Mouse (Mus musculus) CH12.LX (cell line): ENCODE measurements around the gene Mdm4. TPM values are rescaled to one million over a fixed set of nuclear protein-coding genes. Genes with fewer than 3 reads are reported as not detected.
"Not testable (repeated sequence)": the region's sequence is repeated elsewhere in the genome, so short reads cannot be mapped to it uniquely, and the experiment has no call there.

Experiments used
- DNase-seq: peaks from one replicate; pipeline ENCODE4 v3.0.0-alpha.2; 2013; ENCODE audit errors: extremely low read depth
- H3K27ac ChIP-seq: 2 replicates; pipeline ENCODE4 v1.5.1; 2012; ENCODE audit warnings: low read depth, mild to moderate bottlenecking, control low read depth, moderate library complexity; ENCODE audit not compliant: insufficient read depth
- H3K27me3 ChIP-seq: replicated peaks from 2 replicates; pipeline ENCODE3; 2012; ENCODE audit warnings: inconsistent platforms
- H3K36me3 ChIP-seq, 2 experiments: replicated peaks in 1 of 2; 2 replicates each; pipeline versions ENCODE3 to v1.6.1; 2012; ENCODE audit warnings: inconsistent platforms in 1 of 2, low read length in 1 of 2, mild to moderate bottlenecking in 1 of 2, mixed read lengths in 1 of 2, moderate library complexity in 1 of 2; ENCODE audit not compliant: control insufficient read depth in 1 of 2, insufficient read depth in 1 of 2
- H3K4me1 ChIP-seq, 2 experiments: 2 replicates each; pipeline ENCODE4 v1.6.1; 2012; ENCODE audit warnings: inconsistent platforms in 1 of 2, moderate library complexity in 1 of 2; ENCODE audit not compliant: insufficient read depth in 2 of 2, control insufficient read depth in 1 of 2
- H3K4me2 ChIP-seq: 2 replicates; pipeline ENCODE4 v1.6.1; 2012; ENCODE audit warnings: low read depth, mild to moderate bottlenecking, control low read depth; ENCODE audit not compliant: poor library complexity, insufficient read depth, severe bottlenecking
- H3K4me3 ChIP-seq, 3 experiments: fragments of 150-350 bp in 1 of 3; sonication (generic) in 1 of 3; replicated peaks in 1 of 3; 2 replicates each; pipeline versions ENCODE3 to v1.5.1; 2011 to 2012; ENCODE audit warnings: low read depth in 2 of 3, low read length in 2 of 3, mild to moderate bottlenecking in 2 of 3, moderate library complexity in 2 of 3, control low read depth in 1 of 3, improper control_type of control experiment in 1 of 3, inconsistent platforms in 1 of 3, mixed read lengths in 1 of 3; ENCODE audit not compliant: poor library complexity in 1 of 3
- H3K79me2 ChIP-seq: replicated peaks from 2 replicates; pipeline ENCODE4 v1.6.1; 2012; ENCODE audit warnings: mild to moderate bottlenecking, moderate library complexity; ENCODE audit not compliant: control insufficient read depth, poor library complexity, insufficient read depth, severe bottlenecking; ENCODE audit errors: extremely low read depth
- H3K9ac ChIP-seq: 2 replicates; pipeline ENCODE4 v1.6.1; 2012; ENCODE audit warnings: low read depth, mild to moderate bottlenecking, control low read depth, moderate library complexity; ENCODE audit not compliant: insufficient read depth
- H3K9me3 ChIP-seq: replicated peaks from 2 replicates; pipeline ENCODE3; 2012; ENCODE audit warnings: low read length, inconsistent platforms, mixed read lengths
- BHLHE40 ChIP-seq: IDR thresholded peaks from 2 replicates; pipeline ENCODE4 v1.6.1; 2011; ENCODE audit warnings: mild to moderate bottlenecking, low read depth, low read length, improper control_type of control experiment
- CTCF ChIP-seq, 2 experiments: IDR thresholded peaks in 1 of 2; conservative IDR thresholded peaks in 1 of 2; 2 replicates each; pipeline ENCODE4 v1.5.1; 2011 to 2012; ENCODE audit warnings: low read depth in 2 of 2, low read length in 2 of 2, improper control_type of control experiment in 1 of 2, inconsistent platforms in 1 of 2, mild to moderate bottlenecking in 1 of 2, moderate library complexity in 1 of 2
- E2F4 ChIP-seq: IDR thresholded peaks from 2 replicates; pipeline ENCODE4 v1.6.1; 2011; ENCODE audit warnings: low read depth, low read length, improper control_type of control experiment; ENCODE audit not compliant: insufficient replicate concordance
- ETS1 ChIP-seq: conservative IDR thresholded peaks from 2 replicates; pipeline ENCODE4 v1.6.1; 2012; ENCODE audit warnings: low read depth, mild to moderate bottlenecking, inconsistent platforms, low read length, improper control_type of control experiment, moderate library complexity
- GABPA ChIP-seq: IDR thresholded peaks from 2 replicates; pipeline ENCODE4 v1.6.1; 2012; ENCODE audit warnings: low read depth, low read length, improper control_type of control experiment, inconsistent platforms; ENCODE audit not compliant: insufficient replicate concordance
- IRF4 ChIP-seq: IDR thresholded peaks from 2 replicates; pipeline ENCODE4 v1.6.1; 2014; ENCODE audit warnings: low read depth, mild to moderate bottlenecking, inconsistent platforms, low read length, improper control_type of control experiment
- KAT2A ChIP-seq: IDR thresholded peaks from 2 replicates; pipeline ENCODE4 v1.6.1; 2012; ENCODE audit warnings: low read length, improper control_type of control experiment, inconsistent platforms; ENCODE audit not compliant: insufficient replicate concordance
- MAZ ChIP-seq: IDR thresholded peaks from 2 replicates; pipeline ENCODE4 v1.6.1; 2012; ENCODE audit warnings: low read depth, mild to moderate bottlenecking, inconsistent platforms, low read length, improper control_type of control experiment, moderate library complexity
- POLR2A ChIP-seq: IDR thresholded peaks from 2 replicates; pipeline ENCODE4 v1.6.1; 2011; ENCODE audit warnings: low read depth, mild to moderate bottlenecking, improper control_type of control experiment, low read length
- POLR2AphosphoS2 ChIP-seq: IDR thresholded peaks from 2 replicates; pipeline ENCODE4 v1.6.1; 2011; ENCODE audit warnings: low read depth, low read length, improper control_type of control experiment
- RAD21 ChIP-seq: IDR thresholded peaks from 2 replicates; pipeline ENCODE4 v1.6.1; 2011; ENCODE audit warnings: low read depth, mild to moderate bottlenecking, low read length, improper control_type of control experiment, moderate library complexity
- SMC3 ChIP-seq: IDR thresholded peaks from 2 replicates; pipeline ENCODE4 v1.6.1; 2011; ENCODE audit warnings: low read depth, low read length, improper control_type of control experiment
- UBTF ChIP-seq: IDR thresholded peaks from 2 replicates; pipeline ENCODE4 v1.6.1; 2012; ENCODE audit warnings: low read depth, mild to moderate bottlenecking, inconsistent platforms, low read length, improper control_type of control experiment, moderate library complexity
- USF1 ChIP-seq: IDR thresholded peaks from 2 replicates; pipeline ENCODE4 v1.6.1; 2014; ENCODE audit warnings: low read depth, mild to moderate bottlenecking, inconsistent platforms, low read length, improper control_type of control experiment
- USF2 ChIP-seq: conservative IDR thresholded peaks from 2 replicates; pipeline ENCODE4 v1.6.1; 2011; ENCODE audit warnings: low read depth, low read length, improper control_type of control experiment
- dilution Hi-C: fragments of 300-500 bp; cut with MboI; formaldehyde crosslinking; loops from 2 replicates; pipeline ENCODE4 v1.14.3; 2020; ENCODE audit warnings: low sequenced_read_pairs; ENCODE audit not compliant: extremely low pct_unique_long_range_greater_than_20kb, extremely low pct_ligation_motif_present
- in situ Hi-C: fragments of 300-500 bp; cut with MboI; formaldehyde crosslinking; loops from 3 replicates; pipeline ENCODE4 v1.14.3; 2019; ENCODE audit warnings: low sequenced_read_pairs, low pct_ligation_motif_present, low pct_unique_long_range_greater_than_20kb, mixed read lengths
- polyA plus RNA-seq: library from polyadenylated mRNA; unstranded; fragments of >175 nt; gene quantifications from 2 replicates; pipeline ENCODE4 v1.2.1, GENCODE M21; 2012; ENCODE audit warnings: low read depth; ENCODE audit not compliant: insufficient read length
- total RNA-seq, 2 experiments: library from RNA; depleted of rRNA; stranded (reverse); fragments of 300-350 nt in 1 of 2; fragments of >200 nt in 1 of 2; gene quantifications; 2 replicates each; pipeline ENCODE4 v1.2.3; 2012 to 2014

Gene Mdm4
- total and polyA plus RNA-seq, 3 experiments, result 66.5 to 107 (median 78.9) TPM

- no peak for TF ChIP-seq UBTF
- 0 out of 2 replicates have a peak, but pooled peaks have one; percentile 32 for TF ChIP-seq IRF4
- no peak for TF ChIP-seq GABPA
- no peak for TF ChIP-seq USF2
- peak; percentile 80 for TF ChIP-seq BHLHE40
- TF ChIP-seq ETS1, result no peak
- TF ChIP-seq RAD21, result peak; percentile 92
- TF ChIP-seq POLR2A, result no peak
- TF ChIP-seq KAT2A, result no peak
- TF ChIP-seq MAZ, result no peak
Observed at GRCm38 (mm10) chr1:133039505-133039949, 9.2 kb upstream of the Mdm4 start (continued).

- H3K79me2 ChIP-seq, H3K4me3 ChIP-seq, H3K9ac ChIP-seq, dilution Hi-C loops, H3K4me2 ChIP-seq, DNase-seq, H3K36me3 ChIP-seq, H3K9me3 ChIP-seq, H3K27ac ChIP-seq, H3K27me3 ChIP-seq: not testable (repeated sequence)
- peaks cover 0 to 12% of the 10 kb centered on the region in 2 experiments; a peak in 2 of 4 replicates for H3K4me1 ChIP-seq
- in situ Hi-C loops, result loop anchor here (25.0 kb wide), 1 partner anchor 328 kb away; the partner anchor contains the start of genes Etnk2 and Ren1
Observed at GRCm38 (mm10) chr1:133034682-133035081, 4.3 kb upstream of the Mdm4 start.

GRCm38 (mm10) chr1:133034091-133034460 lies 3.7 kb upstream of the Mdm4 start:
- no peak overlapping the region for H3K27ac ChIP-seq
- peaks cover 0 to 12% of the 10 kb centered on the region in 2 experiments; a peak in 2 of 4 replicates for H3K4me1 ChIP-seq
- dilution Hi-C loops (no loop called here), in situ Hi-C loops (loop anchor here (25.0 kb wide), 1 partner anchor 328 kb away; the partner anchor contains the start of genes Etnk2 and Ren1)
- H3K27me3 ChIP-seq, result no peaks in the 10 kb centered on the region
- TF ChIP-seq MAZ, result no peak
- TF ChIP-seq USF1, result no peak
- TF ChIP-seq SMC3, result no peak
- no peak for TF ChIP-seq BHLHE40
- TF ChIP-seq POLR2A, result no peak
- no peak for TF ChIP-seq POLR2AphosphoS2
- no peak for TF ChIP-seq GABPA
- TF ChIP-seq ETS1, result no peak
- TF ChIP-seq E2F4, result no peak
- no peak for TF ChIP-seq CTCF (conservative IDR thresholded peaks at IDR 0.05 in 1 of 2, IDR thresholded peaks at IDR 0.05 in 1 of 2; ENCODE audit: low read depth in 2 of 2, low read length in 2 of 2)
- no peak overlapping the region for H3K4me3 ChIP-seq
- H3K4me2 ChIP-seq, result no peak overlapping the region
- no peak overlapping the region for H3K9ac ChIP-seq
- no peaks in the 10 kb centered on the region for H3K79me2 ChIP-seq
- peaks cover 8% of the 10 kb centered on the region for H3K9me3 ChIP-seq
- no peak for DNase-seq
- H3K36me3 ChIP-seq, result peaks cover 2 to 4% of the 10 kb centered on the region in 2 experiments
